Mouse (Mus musculus) stomach, postnatal 0 days (tissue): ENCODE measurements at regions not wholly inside any gene's neighbourhood (a gene's known extent, or its start where the extent isn't known, plus 50 kb on each side); places are given as distances from the start of the nearest gene placed in this dataset.

Experiments used
- CTCF ChIP-seq: IDR thresholded peaks from 2 replicates; pipeline ENCODE4 v1.5.1; 2016; ENCODE audit warnings: antibody characterized with exemption, low read depth, mild to moderate bottlenecking, moderate library complexity
- EP300 ChIP-seq: optimal IDR thresholded peaks from 2 replicates; pipeline ENCODE3; 2016; ENCODE audit warnings: antibody characterized with exemption

DNA sequence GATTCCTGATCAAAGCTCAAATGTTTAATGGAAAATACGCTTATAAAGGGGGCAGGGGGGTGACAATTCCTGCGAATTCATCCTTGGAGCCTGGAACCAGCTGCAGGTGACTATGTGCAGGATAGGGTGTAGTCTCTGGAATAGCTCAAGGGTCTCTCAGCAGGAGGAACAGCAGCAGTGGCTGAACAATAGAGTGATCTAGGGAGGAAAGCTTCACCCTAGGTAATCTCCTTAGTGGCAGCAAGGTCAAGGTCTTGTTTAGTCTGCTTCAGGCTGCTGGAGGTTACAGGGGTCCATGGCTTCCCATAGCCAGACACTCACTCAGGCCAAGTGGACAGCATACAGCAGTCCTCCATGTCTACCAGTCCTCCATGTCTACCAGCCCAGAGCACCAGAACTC lies 301.3 kb downstream of the Gm8797 start:
- TF ChIP-seq CTCF (no peak), EP300 (no peak)
